Mouse (Mus musculus) right cerebral cortex, postnatal 14 days (tissue): ENCODE data around the gene Usp31.
A peak's percentile ranks its signal among the peaks of the same experiment; 100 is the strongest.

Experiments used
- DNase-seq: peaks from one replicate; pipeline ENCODE4 v3.0.0; 2022

Gene Usp31

DNA sequence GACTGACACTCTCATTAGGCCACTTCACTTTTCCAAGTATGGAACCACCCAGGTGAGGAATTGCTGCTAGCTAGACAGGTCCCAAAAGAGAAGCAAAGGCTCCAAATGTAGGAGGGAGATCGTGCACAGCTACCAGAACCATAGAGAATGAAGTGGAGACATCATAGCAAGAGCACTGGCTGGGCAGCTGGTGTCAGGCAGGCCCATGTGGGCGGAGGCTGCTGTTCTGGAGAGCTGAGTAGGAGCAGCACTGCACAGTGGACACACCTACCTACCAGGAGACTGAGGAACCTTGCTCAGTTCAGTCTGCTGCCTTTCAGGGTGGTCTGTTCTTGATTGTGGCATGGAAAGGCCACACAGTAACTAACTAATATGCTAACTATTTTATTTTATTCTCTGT lies 52.4 kb downstream of the Usp31 start:
- no peak for DNase-seq

GRCm38 (mm10) chr7:121652629-121653028 lies 54.4 kb downstream of the Usp31 start:
- no peak for DNase-seq

GRCm38 (mm10) chr7:121650724-121651123 lies 56.3 kb downstream of the Usp31 start:
- no peak for DNase-seq

DNA sequence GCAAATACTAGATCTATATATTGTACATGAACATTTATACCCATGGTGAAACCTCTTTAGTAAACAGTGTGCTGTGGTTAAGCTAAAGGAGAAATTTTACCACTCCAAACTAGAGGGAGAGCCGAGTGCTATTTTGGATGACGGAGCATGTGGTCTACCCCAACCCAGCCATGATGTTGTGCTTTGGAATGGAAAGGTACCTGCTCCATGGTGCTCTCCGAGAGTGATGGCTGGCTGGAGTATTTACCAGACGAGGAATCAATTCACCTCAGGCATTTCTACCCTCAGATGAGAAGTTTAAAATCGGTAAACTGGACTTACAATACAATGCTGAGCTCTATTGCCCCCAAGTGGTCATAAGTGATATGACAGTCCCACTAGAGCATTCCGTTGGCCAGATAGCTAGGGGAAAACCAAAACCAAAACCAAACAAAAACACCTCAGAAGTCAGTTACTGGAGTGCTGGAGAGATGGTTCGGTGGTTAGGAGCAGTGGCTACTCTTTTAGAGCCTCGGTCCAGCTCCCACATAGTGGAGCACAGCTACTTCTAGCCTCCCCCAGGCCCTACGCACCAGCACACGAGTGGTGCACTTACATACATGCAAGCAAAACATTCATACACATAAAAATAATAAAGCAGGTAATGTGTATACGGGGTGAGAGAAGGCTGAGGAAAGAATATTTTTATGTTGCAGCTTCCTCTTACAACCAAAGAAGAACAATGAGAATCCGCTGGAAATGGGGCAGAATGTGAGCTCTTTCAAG lies 65.9 kb downstream of the Usp31 start:
- DNase-seq = peak; percentile 29

- DNase-seq = no peak
Measured at GRCm38 (mm10) chr7:121636732-121637131, 70.3 kb downstream of the Usp31 start.

GRCm38 (mm10) chr7:121634236-121634635 lies 72.8 kb downstream of the Usp31 start:
- DNase-seq = no peak

DNA sequence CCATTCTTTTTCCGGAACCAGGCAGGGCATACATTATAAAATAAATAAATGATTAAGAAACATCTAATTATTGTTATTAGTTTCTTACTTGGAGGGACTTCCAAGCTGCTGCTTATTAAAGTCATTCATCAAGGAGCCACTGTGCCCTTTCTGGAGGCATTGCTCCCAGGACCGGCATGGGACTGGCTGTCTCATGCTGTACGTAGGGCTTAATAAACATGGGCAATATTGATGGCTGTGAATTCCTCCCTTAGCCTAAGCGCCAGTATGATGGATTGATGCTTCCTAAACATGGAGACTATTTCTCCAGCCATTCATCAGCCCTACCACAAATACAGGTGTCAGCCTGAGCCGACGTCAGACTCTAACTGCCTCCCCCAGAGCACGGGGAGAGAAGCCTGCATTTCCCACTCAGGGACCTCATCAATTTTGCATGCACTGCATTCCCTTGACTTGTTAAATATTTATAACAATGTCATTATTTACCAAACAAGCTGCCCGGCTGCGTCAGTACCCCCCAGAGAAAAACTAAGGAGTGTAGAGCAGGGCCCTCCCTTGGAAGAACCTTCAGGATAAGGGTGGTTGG lies 84.1 kb downstream of the Usp31 start:
- no peak for DNase-seq

- no peak for DNase-seq
Measured at GRCm38 (mm10) chr7:121622433-121622832, 84.6 kb downstream of the Usp31 start.

- DNase-seq = no peak
Measured at GRCm38 (mm10) chr7:121601697-121602096, 105.4 kb downstream of the Usp31 start.

DNA sequence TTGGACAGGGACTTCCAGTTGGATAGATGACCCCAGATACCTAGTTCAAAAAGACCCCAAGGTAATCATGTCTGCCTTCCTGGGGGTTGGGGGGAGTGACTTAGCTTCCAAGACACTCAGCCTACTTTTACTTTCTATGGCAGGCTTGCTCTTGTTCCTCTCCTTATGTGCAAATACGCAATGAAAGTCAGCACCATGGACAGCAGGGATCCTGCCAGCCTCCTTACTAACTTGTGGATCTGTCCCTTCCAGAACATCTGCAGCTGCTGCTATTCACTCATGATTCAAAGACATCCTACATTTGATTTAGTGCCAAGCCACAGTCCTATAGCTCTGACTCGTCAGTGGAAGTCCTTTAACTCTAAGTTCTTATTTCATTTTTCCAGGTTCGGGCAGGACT lies 110.7 kb downstream of the Usp31 start:
- DNase-seq = peak; percentile 13

DNA sequence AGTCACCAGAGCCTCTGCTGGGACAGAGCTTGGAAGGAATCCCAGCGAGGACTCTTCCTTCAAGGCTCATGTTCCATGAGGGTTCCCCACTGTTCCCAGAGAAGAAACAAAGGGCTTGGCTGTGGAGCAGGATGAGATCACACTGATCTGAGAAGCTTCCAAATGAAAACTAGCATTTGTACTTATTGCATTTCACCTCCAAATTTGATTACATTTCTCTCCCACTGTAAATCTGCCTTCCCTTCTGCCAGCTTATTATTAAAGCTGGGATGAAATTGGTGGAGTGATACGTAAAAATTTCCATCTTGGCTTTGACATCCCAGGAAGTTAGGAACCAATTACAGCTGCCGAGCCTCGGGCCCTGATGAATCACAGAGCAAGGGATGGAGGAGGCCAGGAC lies 111.6 kb downstream of the Usp31 start:
- no peak for DNase-seq

DNA sequence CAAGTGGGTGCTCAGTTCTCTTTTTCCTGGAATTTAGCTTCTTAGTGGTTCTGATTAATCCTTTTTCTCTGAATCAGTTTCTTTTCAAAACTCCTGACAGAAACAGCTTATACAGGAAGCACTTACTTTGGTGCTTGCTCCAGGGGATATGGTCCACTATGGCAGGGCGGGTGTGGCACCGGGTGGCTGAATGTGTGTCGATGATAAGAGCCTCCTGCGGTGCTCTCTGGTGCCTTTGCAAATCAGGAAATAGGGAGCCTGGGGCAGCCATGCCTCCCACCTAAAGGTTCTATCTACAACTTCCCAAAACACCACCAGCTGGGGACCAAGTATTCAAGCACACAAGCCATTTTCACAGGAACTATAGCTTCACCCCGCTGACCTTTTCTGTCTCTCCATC lies 112.0 kb downstream of the Usp31 start:
- no peak for DNase-seq

DNA sequence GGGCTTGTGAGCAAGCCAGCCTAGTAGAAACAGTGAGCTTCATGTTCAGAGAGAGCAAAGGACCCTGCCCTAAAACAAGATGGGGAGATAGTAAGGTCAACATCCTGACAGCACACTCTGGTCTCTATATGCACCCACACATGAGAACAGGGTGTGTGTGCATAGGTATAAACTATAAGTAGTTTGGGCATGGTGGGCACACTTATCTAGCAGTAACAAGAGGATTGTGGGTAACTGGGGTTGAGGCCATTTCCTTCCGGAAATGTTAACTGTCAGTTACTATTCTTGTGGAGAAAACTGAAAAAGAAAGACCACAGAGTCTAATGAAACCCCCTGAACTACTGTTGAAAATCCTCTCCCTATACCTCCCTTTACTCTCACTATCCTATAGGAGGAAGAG lies 112.4 kb downstream of the Usp31 start:
- DNase-seq = no peak
